Mouse (Mus musculus) left cerebral cortex, adult 9 months (tissue): ENCODE measurements around the gene Wdr20.

ENCODE experiments used
- DNase-seq, 2 experiments: peaks; one replicate each; pipeline ENCODE4 v3.0.0; 2022; ENCODE audit warnings: low spot score in 2 of 2

Wdr20 gene

GRCm38 (mm10) chr12:110821787-110822186, 84.0 kb downstream of the Wdr20 start:
- DNase-seq = no peak

GRCm38 (mm10) chr12:110822366-110822765, 84.6 kb downstream of the Wdr20 start:
- no peak for DNase-seq

GRCm38 (mm10) chr12:110828908-110829307, 91.2 kb downstream of the Wdr20 start:
- no peak for DNase-seq

- DNase-seq = no peak
These were observed 92.7 kb downstream of the Wdr20 start for GRCm38 (mm10) chr12:110830293-110831024.

GRCm38 (mm10) chr12:110835182-110835581, 97.4 kb downstream of the Wdr20 start:
- DNase-seq = no peak

GRCm38 (mm10) chr12:110836729-110837128, 99.0 kb downstream of the Wdr20 start:
- DNase-seq = no peak

GRCm38 (mm10) chr12:110837192-110837841, 99.6 kb downstream of the Wdr20 start:
- DNase-seq = no peak

GRCm38 (mm10) chr12:110837850-110838249, 100.1 kb downstream of the Wdr20 start:
- DNase-seq = no peak

GRCm38 (mm10) chr12:110840348-110841198, 102.8 kb downstream of the Wdr20 start, which contains the start of gene Mok:
Gene Mok, minus strand, starts transcription at chr12:110840939.
- DNase-seq = peak; percentile 91 to 96

GRCm38 (mm10) chr12:110841731-110842493, 104.2 kb downstream of the Wdr20 start:
- DNase-seq = no peak

- DNase-seq = peak in 1 of 2 experiments; percentile 88
These were observed 105.7 kb downstream of the Wdr20 start for GRCm38 (mm10) chr12:110843194-110844048.

- peak in 1 of 2 experiments; percentile 40 for DNase-seq
These were observed 106.7 kb downstream of the Wdr20 start for GRCm38 (mm10) chr12:110844227-110845130.

- DNase-seq = peak; percentile 67 to 86
These were observed 107.6 kb downstream of the Wdr20 start for GRCm38 (mm10) chr12:110845131-110845880.

GRCm38 (mm10) chr12:110846191-110846765, 108.5 kb downstream of the Wdr20 start:
- no peak for DNase-seq

- peak; percentile 60 to 84 for DNase-seq
These were observed 112.5 kb downstream of the Wdr20 start, which contains the start of gene Zfp839 for GRCm38 (mm10) chr12:110850010-110850928. Gene Zfp839, plus strand, starts transcription at chr12:110850253.

GRCm38 (mm10) chr12:110850929-110851256, 113.1 kb downstream of the Wdr20 start:
- no peak for DNase-seq

GRCm38 (mm10) chr12:110851414-110851813, 113.7 kb downstream of the Wdr20 start:
- DNase-seq = no peak
